Mouse (Mus musculus): Measurements from ENCODE around the gene Exosc10.

DNA sequence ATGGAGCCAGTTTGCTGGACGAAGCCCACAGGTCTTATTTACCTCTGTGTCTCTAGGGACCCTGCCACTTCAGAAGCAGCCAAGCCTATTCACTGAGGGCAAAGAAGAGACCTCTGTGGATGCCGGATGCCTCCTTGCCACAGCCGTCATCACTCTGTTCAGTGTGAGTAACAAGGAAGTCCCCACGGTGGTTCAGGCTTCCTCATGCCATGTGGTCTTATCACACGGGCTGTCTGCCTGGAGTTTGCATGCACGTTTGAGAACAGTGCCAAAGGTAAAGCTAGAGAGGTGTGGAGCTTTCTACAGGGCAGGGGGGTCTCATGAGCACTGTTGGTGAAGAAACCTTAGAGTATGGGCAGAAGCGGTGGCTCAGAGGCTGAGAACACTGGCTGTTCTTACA, 15.0 kb downstream of the Exosc10 start:
- TF ChIP-seq POLR2A (IDR thresholded peaks at IDR 0.05; ENCODE audit: control insufficient read depth, extremely low read depth, insufficient read depth, low read length, poor library complexity) = no peak
- no peak for TF ChIP-seq CTCF (IDR thresholded peaks at IDR 0.05; ENCODE audit: borderline replicate concordance, control insufficient read depth, extremely low read depth, insufficient read depth, low read length, poor library complexity)
